Mouse (Mus musculus): ENCODE measurements around the gene Rbpms2. TPM values are rescaled to one million over a fixed set of nuclear protein-coding genes. Genes with fewer than 3 reads are reported as not detected.

Gene Rbpms2
- polyA plus RNA-seq, 1 experiment, result not detected

DNA sequence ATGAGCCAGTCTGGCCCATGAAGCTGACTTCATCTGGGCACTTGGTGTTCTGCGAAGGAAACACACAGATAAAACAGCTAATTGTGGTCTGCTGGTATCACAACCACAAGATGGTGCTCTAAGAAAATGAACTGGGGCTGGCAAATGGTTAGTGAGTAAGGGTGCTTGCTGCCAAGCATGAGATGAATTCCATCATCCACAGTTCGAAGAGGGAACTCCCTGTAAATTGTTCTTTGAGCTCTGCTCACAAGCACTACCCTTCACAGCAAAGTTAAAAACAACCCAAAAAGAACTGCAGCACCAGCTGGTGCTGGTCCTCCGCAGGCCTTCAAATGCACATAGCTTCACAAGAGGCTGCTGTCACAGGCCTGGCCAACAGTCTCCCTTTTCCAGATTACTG, 66.2 kb downstream of the Rbpms2 start:
- TF ChIP-seq CTCF (IDR thresholded peaks at IDR 0.05; ENCODE audit: insufficient read depth, low read depth, low read length), result no peak
- no peak for TF ChIP-seq POLR2A (IDR thresholded peaks at IDR 0.05; ENCODE audit: insufficient read depth, low read depth, low read length)
- H3K4me3 ChIP-seq (ENCODE audit: insufficient read depth, low read depth, low read length), result no peak overlapping the region
- 16% methylated on average over 3 of the region's 3 CpGs for WGBS
- H3K4me1 ChIP-seq (ENCODE audit: control insufficient read depth, insufficient read depth, low read length), result peaks cover 13% of the 10 kb centered on the region
- no peak overlapping the region for H3K27ac ChIP-seq (ENCODE audit: insufficient read depth, low read depth, low read length)

DNA sequence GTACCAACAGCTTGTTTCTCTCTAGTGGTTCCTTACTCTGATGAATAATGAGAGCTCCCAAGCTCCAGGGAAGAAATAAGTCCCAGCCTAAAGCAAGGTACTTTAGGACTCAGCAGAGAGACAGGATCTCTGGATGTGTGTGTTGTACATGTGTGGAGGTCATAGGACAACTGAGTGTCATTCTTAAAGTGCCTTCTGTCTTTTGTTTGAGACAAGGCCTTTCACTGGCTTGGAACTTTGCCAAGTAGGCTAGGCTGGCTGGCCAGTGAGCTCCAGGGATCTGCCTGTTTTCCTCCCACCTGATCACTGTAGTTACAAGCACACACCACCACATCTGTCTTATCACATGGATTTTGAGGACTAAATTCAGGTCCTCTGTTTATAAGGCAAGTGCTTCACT, 66.9 kb downstream of the Rbpms2 start:
- no peak overlapping the region for H3K27ac ChIP-seq (ENCODE audit: insufficient read depth, low read depth, low read length)
- TF ChIP-seq POLR2A (IDR thresholded peaks at IDR 0.05; ENCODE audit: insufficient read depth, low read depth, low read length), result no peak
- no peak for TF ChIP-seq CTCF (IDR thresholded peaks at IDR 0.05; ENCODE audit: insufficient read depth, low read depth, low read length)
- no peak overlapping the region for H3K4me3 ChIP-seq (ENCODE audit: insufficient read depth, low read depth, low read length)
- H3K4me1 ChIP-seq (ENCODE audit: control insufficient read depth, insufficient read depth, low read length), result peaks cover 13% of the 10 kb centered on the region

DNA sequence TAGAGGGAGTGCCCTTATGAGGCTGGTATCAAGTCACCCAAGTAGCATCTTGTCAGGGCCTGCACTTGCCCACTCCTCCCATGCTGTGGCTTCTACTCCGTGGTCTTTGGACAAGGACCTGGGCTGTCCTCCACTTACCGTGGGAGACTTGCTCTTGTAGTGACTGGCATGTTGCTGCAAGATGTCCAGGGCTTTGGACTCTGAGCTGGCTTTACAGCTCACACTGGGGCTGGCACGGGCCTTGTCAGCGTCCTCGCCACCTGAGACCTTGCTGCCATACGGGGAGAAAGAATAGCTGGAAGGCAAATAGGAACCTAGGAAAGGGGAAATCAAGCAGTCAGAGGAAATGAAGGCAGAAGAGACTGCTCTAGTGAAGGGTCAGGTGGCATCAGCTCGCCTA, 67.9 kb downstream of the Rbpms2 start:
- TF ChIP-seq POLR2A (IDR thresholded peaks at IDR 0.05; ENCODE audit: insufficient read depth, low read depth, low read length) (no peak), CTCF (IDR thresholded peaks at IDR 0.05; ENCODE audit: insufficient read depth, low read depth, low read length) (no peak)
- Histone ChIP-seq H3K4me1 (ENCODE audit: control insufficient read depth, insufficient read depth, low read length) (peaks cover 12% of the 10 kb centered on the region), H3K4me3 (ENCODE audit: insufficient read depth, low read depth, low read length) (no peak overlapping the region), H3K27ac (ENCODE audit: insufficient read depth, low read depth, low read length) (no peak overlapping the region)
- 83% methylated on average over 7 of the region's 7 CpGs for WGBS

DNA sequence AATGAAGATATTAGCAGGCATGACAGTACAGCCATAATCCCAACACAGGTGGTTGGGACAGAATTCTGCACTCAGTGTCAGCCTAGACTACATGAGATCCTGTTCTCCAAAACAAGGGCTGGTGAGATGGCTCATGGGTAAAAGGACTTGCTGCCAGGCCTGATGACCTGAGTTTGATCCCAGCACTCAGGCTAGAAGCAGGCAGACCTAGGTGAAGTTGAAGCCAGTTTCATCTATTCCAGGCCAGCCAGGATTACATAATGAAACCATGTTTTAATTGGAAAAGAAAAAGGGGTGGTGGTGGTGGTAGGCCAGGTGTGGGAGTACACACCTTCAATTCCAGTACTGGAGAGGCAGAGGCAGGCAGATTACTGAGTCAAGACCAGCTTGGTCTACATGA, 68.5 kb downstream of the Rbpms2 start:
- Histone ChIP-seq H3K4me3 (ENCODE audit: insufficient read depth, low read depth, low read length) (no peak overlapping the region), H3K4me1 (ENCODE audit: control insufficient read depth, insufficient read depth, low read length) (peaks cover 9% of the 10 kb centered on the region), H3K27ac (ENCODE audit: insufficient read depth, low read depth, low read length) (no peak overlapping the region)
- no peak for TF ChIP-seq CTCF (IDR thresholded peaks at IDR 0.05; ENCODE audit: insufficient read depth, low read depth, low read length)
- no peak for TF ChIP-seq POLR2A (IDR thresholded peaks at IDR 0.05; ENCODE audit: insufficient read depth, low read depth, low read length)

DNA sequence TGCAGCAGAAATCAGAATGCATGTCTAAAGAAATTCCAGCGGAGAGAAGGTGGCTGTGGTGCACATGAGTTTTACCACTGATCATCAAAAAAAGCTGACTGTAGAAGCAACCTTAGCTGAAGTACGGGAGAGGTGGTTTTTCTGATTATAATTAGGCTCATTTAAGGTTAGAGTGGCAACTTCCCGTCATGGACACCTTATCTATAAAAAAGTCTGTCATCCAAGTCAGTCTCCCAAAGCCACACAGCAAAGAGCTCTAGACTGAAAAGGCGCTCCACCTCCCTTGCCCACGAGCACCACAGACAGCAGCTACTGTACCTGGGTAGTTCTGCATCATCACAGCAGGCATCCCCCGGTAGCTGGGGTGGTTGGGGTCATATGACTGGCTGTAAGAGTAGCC, 71.1 kb downstream of the Rbpms2 start:
- 70% methylated on average over 6 of the region's 6 CpGs for WGBS
- H3K27ac ChIP-seq (ENCODE audit: insufficient read depth, low read depth, low read length), result no peak overlapping the region
- 0 out of 2 replicates have a peak, but pooled peaks cover 11% of the 10 kb centered on the region for H3K4me1 ChIP-seq (ENCODE audit: control insufficient read depth, insufficient read depth, low read length)
- no peak overlapping the region for H3K4me3 ChIP-seq (ENCODE audit: insufficient read depth, low read depth, low read length)
- TF ChIP-seq POLR2A (IDR thresholded peaks at IDR 0.05; ENCODE audit: insufficient read depth, low read depth, low read length) (no peak), CTCF (IDR thresholded peaks at IDR 0.05; ENCODE audit: insufficient read depth, low read depth, low read length) (no peak)

DNA sequence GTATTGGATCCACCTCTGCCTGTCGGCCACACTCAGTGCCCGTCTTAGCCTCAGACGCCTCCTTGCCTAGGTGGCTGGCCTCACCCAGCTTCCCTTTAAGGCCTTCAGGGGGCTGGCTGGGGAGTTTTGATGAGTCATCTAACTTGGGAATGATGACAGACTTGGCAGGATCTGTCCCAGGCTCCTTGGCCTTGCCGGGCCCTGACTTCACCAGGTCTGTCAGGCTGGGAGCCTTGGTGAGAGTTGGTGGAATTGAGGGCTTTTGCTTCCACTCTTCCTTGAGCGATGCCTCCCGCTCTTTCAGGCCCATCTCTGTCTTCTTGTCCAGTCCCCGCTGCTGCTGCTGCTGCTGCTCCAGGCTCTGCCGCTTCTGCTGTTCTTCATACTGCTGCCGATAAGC, 72.8 kb downstream of the Rbpms2 start:
- no peak for TF ChIP-seq POLR2A (IDR thresholded peaks at IDR 0.05; ENCODE audit: insufficient read depth, low read depth, low read length)
- TF ChIP-seq CTCF (IDR thresholded peaks at IDR 0.05; ENCODE audit: insufficient read depth, low read depth, low read length), result no peak
- WGBS, result 83% methylated on average over 9 of the region's 9 CpGs
- H3K4me1 ChIP-seq (ENCODE audit: control insufficient read depth, insufficient read depth, low read length), result 0 out of 2 replicates have a peak, but pooled peaks cover 10% of the 10 kb centered on the region

DNA sequence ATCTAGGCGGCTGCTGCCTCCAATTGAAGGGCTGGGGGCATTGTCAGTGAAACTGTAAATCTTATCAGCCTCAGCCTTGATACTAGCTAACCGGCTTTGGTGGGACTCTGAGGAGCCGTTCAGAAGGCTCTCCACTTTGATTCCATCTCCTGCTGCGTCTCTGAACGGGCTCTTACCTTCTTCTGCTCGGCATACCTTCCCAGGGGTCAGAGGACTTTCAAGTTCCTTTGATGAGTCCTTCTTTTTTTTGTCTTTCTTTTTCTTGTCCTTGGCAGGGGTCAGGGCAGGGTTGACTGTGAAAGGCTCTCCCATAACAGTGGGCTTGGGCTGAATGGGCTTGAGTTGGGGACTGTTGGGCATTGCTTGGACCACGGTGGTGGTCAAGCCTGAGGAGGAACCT, 73.8 kb downstream of the Rbpms2 start:
- H3K27ac ChIP-seq (ENCODE audit: insufficient read depth, low read depth, low read length), result no peak overlapping the region
- no peak overlapping the region for H3K4me3 ChIP-seq (ENCODE audit: insufficient read depth, low read depth, low read length)
- H3K4me1 ChIP-seq (ENCODE audit: control insufficient read depth, insufficient read depth, low read length), result 0 out of 2 replicates have a peak, but pooled peaks cover 9% of the 10 kb centered on the region
- TF ChIP-seq POLR2A (IDR thresholded peaks at IDR 0.05; ENCODE audit: insufficient read depth, low read depth, low read length) (no peak), CTCF (IDR thresholded peaks at IDR 0.05; ENCODE audit: insufficient read depth, low read depth, low read length) (no peak)
- WGBS, result 89% methylated on average over 7 of the region's 7 CpGs

More for the DNA sequence above, 72.8 kb downstream of the Rbpms2 start:
- Histone ChIP-seq H3K27ac (ENCODE audit: insufficient read depth, low read depth, low read length) (no peak overlapping the region), H3K4me3 (ENCODE audit: insufficient read depth, low read depth, low read length) (no peak overlapping the region)

DNA sequence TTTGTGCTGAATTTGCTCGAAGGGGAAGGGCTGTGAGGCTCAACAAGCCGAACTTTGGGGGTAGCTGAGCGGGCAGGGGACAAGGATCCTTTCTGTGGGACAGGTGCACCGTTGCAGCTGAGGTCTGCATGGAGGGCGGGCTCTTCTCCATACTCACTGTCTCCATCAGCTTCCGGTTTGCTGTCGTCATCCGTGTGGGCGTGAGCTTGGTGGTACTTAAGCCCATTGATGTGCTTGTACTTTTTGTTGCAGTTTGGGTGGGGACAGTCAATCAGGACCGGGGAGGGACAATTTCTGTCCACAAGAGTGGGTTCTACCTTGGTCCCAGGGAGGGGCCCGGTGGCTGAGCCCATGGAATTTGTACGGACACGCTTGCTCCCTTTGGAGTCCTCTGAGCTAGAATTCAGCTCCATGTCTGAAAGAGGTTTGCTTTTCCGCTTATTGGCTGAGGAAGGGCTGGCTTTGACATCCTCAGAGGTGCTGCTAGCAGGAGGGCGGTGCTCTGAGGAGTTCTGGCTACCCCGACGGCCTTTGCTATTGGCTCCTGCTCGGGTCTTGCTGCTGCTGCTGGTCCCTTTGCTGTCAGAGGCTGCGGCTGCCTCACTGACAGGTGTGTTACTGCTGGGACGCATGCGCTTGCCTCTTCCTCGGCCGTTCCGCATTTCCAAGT, 74.6 kb downstream of the Rbpms2 start:
- Histone ChIP-seq H3K4me1 (ENCODE audit: control insufficient read depth, insufficient read depth, low read length) (0 out of 2 replicates have a peak, but pooled peaks cover 9% of the 10 kb centered on the region), H3K27ac (ENCODE audit: insufficient read depth, low read depth, low read length) (no peak overlapping the region), H3K4me3 (ENCODE audit: insufficient read depth, low read depth, low read length) (no peak overlapping the region)
- WGBS, result 81% methylated on average over 24 of the region's 24 CpGs
- TF ChIP-seq POLR2A (IDR thresholded peaks at IDR 0.05; ENCODE audit: insufficient read depth, low read depth, low read length) (no peak), CTCF (IDR thresholded peaks at IDR 0.05; ENCODE audit: insufficient read depth, low read depth, low read length) (no peak)

Other genes with a start within 250 kb of the Rbpms2 start
- not detected in 2 replicates for gene Kbtbd13, start 238.0 kb upstream of the Rbpms2 start, polyA plus RNA-seq (2012; ENCODE audit: insufficient read depth, insufficient read length, low replicate concordance, missing spikeins)
- gene Rasl12, start 231.1 kb upstream of the Rbpms2 start, polyA plus RNA-seq (2012; ENCODE audit: insufficient read depth, insufficient read length, low replicate concordance, missing spikeins), result not detected in 2 replicates
- not detected in 2 replicates for gene Slc51b, start 206.7 kb upstream of the Rbpms2 start, polyA plus RNA-seq (2012; ENCODE audit: insufficient read depth, insufficient read length, low replicate concordance, missing spikeins)
- gene Mtfmt, start 193.9 kb upstream of the Rbpms2 start, polyA plus RNA-seq (2012; ENCODE audit: insufficient read depth, insufficient read length, low replicate concordance, missing spikeins), result not detected in 2 replicates
- not detected in 2 replicates for gene Spg21, start 168.7 kb upstream of the Rbpms2 start, polyA plus RNA-seq (2012; ENCODE audit: insufficient read depth, insufficient read length, low replicate concordance, missing spikeins)
- gene Ankdd1a, start 109.5 kb upstream of the Rbpms2 start, polyA plus RNA-seq (2012; ENCODE audit: insufficient read depth, insufficient read length, low replicate concordance, missing spikeins), result not detected in 2 replicates
- gene Plekho2, start 49.6 kb upstream of the Rbpms2 start, polyA plus RNA-seq (2012; ENCODE audit: insufficient read depth, insufficient read length, low replicate concordance, missing spikeins), result not detected in 2 replicates
- gene Pif1, start 42.5 kb upstream of the Rbpms2 start, polyA plus RNA-seq (2012; ENCODE audit: insufficient read depth, insufficient read length, low replicate concordance, missing spikeins), result not detected in 2 replicates
- not detected in 2 replicates for gene Oaz2, start 38.4 kb downstream of the Rbpms2 start, polyA plus RNA-seq (2012; ENCODE audit: insufficient read depth, insufficient read length, low replicate concordance, missing spikeins)
- gene Zfp609, start 197.9 kb downstream of the Rbpms2 start, polyA plus RNA-seq (2012; ENCODE audit: insufficient read depth, insufficient read length, low replicate concordance, missing spikeins), result not detected in 2 replicates